Mouse (Mus musculus): ENCODE data around the gene Padi6. TPM values are rescaled to one million over a fixed set of nuclear protein-coding genes. Genes with fewer than 3 reads are reported as not detected.

The Padi6 gene
- polyA plus RNA-seq, 1 experiment from 2014 or later = not detected

- 31% methylated on average over 3 of the region's 3 CpGs for WGBS
- no peaks in the 10 kb centered on the region for H3K36me3 ChIP-seq (replicated peaks)
- no peak for ATAC-seq (ENCODE audit: low FRiP score)
Measured at GRCm38 (mm10) chr4:140744654-140745053, 2.2 kb upstream of the Padi6 start.

GRCm38 (mm10) chr4:140743086-140743485 lies 643 bp upstream of the Padi6 start:
- Histone ChIP-seq H3K9ac (no peak overlapping the region), H3K4me2 (no peak overlapping the region), H3K9me3 (no peaks in the 10 kb centered on the region), H3K27ac (no peak overlapping the region), H3K36me3 (replicated peaks) (no peaks in the 10 kb centered on the region), H3K4me3 (replicated peaks) (no peak overlapping the region), H3K4me1 (no peaks in the 10 kb centered on the region; the same call in 1 of the 2 replicates), H3K27me3 (peaks cover 5% of the 10 kb centered on the region; the same call in 1 of the 2 replicates)
- ATAC-seq (ENCODE audit: low FRiP score) = 0 out of 2 replicates have a peak, but pooled peaks have one; percentile 51
- 39% methylated on average over 4 of the region's 4 CpGs for WGBS

More at GRCm38 (mm10) chr4:140744654-140745053, 2.2 kb upstream of the Padi6 start:
- H3K27ac ChIP-seq = no peak overlapping the region
- no peak overlapping the region for H3K4me3 ChIP-seq (replicated peaks)
- H3K9me3 ChIP-seq = no peaks in the 10 kb centered on the region
- H3K4me2 ChIP-seq = no peak overlapping the region
- no peaks in the 10 kb centered on the region; the same call in 1 of the 2 replicates for H3K4me1 ChIP-seq
- H3K27me3 ChIP-seq = peaks cover 5% of the 10 kb centered on the region; the same call in 1 of the 2 replicates
- H3K9ac ChIP-seq = no peak overlapping the region

GRCm38 (mm10) chr4:140741401-140741800 lies 1.0 kb downstream of the Padi6 start:
- no peak overlapping the region for H3K4me3 ChIP-seq (replicated peaks)
- no peak for ATAC-seq (ENCODE audit: low FRiP score)
- H3K4me1 ChIP-seq = no peaks in the 10 kb centered on the region; the same call in 1 of the 2 replicates
- 88% methylated on average over 6 of the region's 6 CpGs for WGBS
- no peaks in the 10 kb centered on the region for H3K9me3 ChIP-seq
- H3K4me2 ChIP-seq = no peak overlapping the region
- H3K9ac ChIP-seq = no peak overlapping the region
- H3K27me3 ChIP-seq = 0 out of 2 replicates have a peak, but pooled peaks cover 5% of the 10 kb centered on the region
- no peak overlapping the region for H3K27ac ChIP-seq
- H3K36me3 ChIP-seq (replicated peaks) = no peaks in the 10 kb centered on the region

GRCm38 (mm10) chr4:140740655-140741054 lies 1.8 kb downstream of the Padi6 start:
- H3K27me3 ChIP-seq = 0 out of 2 replicates have a peak, but pooled peaks cover 5% of the 10 kb centered on the region
- WGBS = 91% methylated on average over 11 of the region's 11 CpGs
- H3K4me2 ChIP-seq = no peak overlapping the region
- ATAC-seq (ENCODE audit: low FRiP score) = no peak
- H3K36me3 ChIP-seq (replicated peaks) = no peaks in the 10 kb centered on the region
- H3K9me3 ChIP-seq = no peaks in the 10 kb centered on the region
- H3K27ac ChIP-seq = no peak overlapping the region
- H3K4me1 ChIP-seq = no peaks in the 10 kb centered on the region; the same call in 1 of the 2 replicates
- no peak overlapping the region for H3K9ac ChIP-seq
- H3K4me3 ChIP-seq (replicated peaks) = no peak overlapping the region

GRCm38 (mm10) chr4:140732871-140733270 lies 9.6 kb downstream of the Padi6 start:
- H3K4me3 ChIP-seq (replicated peaks) = no peak overlapping the region
- no peaks in the 10 kb centered on the region for H3K27me3 ChIP-seq
- H3K9me3 ChIP-seq = no peaks in the 10 kb centered on the region
- H3K27ac ChIP-seq = no peak overlapping the region
- 82% methylated on average over 7 of the region's 7 CpGs for WGBS
- no peak for ATAC-seq (ENCODE audit: low FRiP score)
- H3K36me3 ChIP-seq (replicated peaks) = no peaks in the 10 kb centered on the region
- no peak overlapping the region for H3K9ac ChIP-seq
- no peak overlapping the region for H3K4me2 ChIP-seq
- no peaks in the 10 kb centered on the region for H3K4me1 ChIP-seq

GRCm38 (mm10) chr4:140731654-140732053 lies 10.8 kb downstream of the Padi6 start:
- Histone ChIP-seq H3K9me3 (no peaks in the 10 kb centered on the region), H3K27me3 (no peaks in the 10 kb centered on the region), H3K27ac (no peak overlapping the region), H3K4me2 (no peak overlapping the region), H3K4me1 (no peaks in the 10 kb centered on the region), H3K36me3 (replicated peaks) (peaks cover 6% of the 10 kb centered on the region), H3K4me3 (replicated peaks) (no peak overlapping the region), H3K9ac (no peak overlapping the region)
- 83% methylated on average over 4 of the region's 4 CpGs for WGBS
- ATAC-seq (ENCODE audit: low FRiP score) = no peak

GRCm38 (mm10) chr4:140726907-140727306 lies 15.5 kb downstream of the Padi6 start:
- 90% methylated on average over 12 of the region's 12 CpGs for WGBS

GRCm38 (mm10) chr4:140724739-140725138 lies 17.7 kb downstream of the Padi6 start:
- H3K4me3 ChIP-seq (replicated peaks) = no peak overlapping the region
- H3K27ac ChIP-seq = no peak overlapping the region; the same call in 1 of the 2 replicates
- ATAC-seq (ENCODE audit: low FRiP score) = no peak
- H3K36me3 ChIP-seq (replicated peaks) = peaks cover 51% of the 10 kb centered on the region
- peaks cover 12% of the 10 kb centered on the region for H3K4me1 ChIP-seq
- no peak overlapping the region for H3K9ac ChIP-seq
- no peaks in the 10 kb centered on the region for H3K27me3 ChIP-seq
- 79% methylated on average over 6 of the region's 6 CpGs for WGBS
- no peak overlapping the region for H3K4me2 ChIP-seq
- H3K9me3 ChIP-seq = no peaks in the 10 kb centered on the region

More at GRCm38 (mm10) chr4:140726907-140727306, 15.5 kb downstream of the Padi6 start:
- no peaks in the 10 kb centered on the region for H3K9me3 ChIP-seq
- no peak for ATAC-seq (ENCODE audit: low FRiP score)
- peaks cover 30% of the 10 kb centered on the region for H3K36me3 ChIP-seq (replicated peaks)
- H3K4me2 ChIP-seq = no peak overlapping the region
- no peak overlapping the region for H3K4me3 ChIP-seq (replicated peaks)
- H3K4me1 ChIP-seq = peaks cover 12% of the 10 kb centered on the region
- H3K27ac ChIP-seq = no peak overlapping the region
- H3K9ac ChIP-seq = no peak overlapping the region
- no peaks in the 10 kb centered on the region for H3K27me3 ChIP-seq

GRCm38 (mm10) chr4:140723801-140724200 lies 18.6 kb downstream of the Padi6 start:
- Histone ChIP-seq H3K27ac (0 out of 2 replicates have a peak overlapping the region, but pooled peaks have one; percentile 56), H3K36me3 (replicated peaks) (peaks cover 61% of the 10 kb centered on the region), H3K9me3 (no peaks in the 10 kb centered on the region), H3K4me1 (peaks cover 12% of the 10 kb centered on the region), H3K9ac (no peak overlapping the region), H3K4me2 (no peak overlapping the region), H3K27me3 (no peaks in the 10 kb centered on the region), H3K4me3 (replicated peaks) (no peak overlapping the region)
- peak; percentile 21; the same call in 1 of the 2 replicates for ATAC-seq (ENCODE audit: low FRiP score)
- WGBS = 60% methylated on average over 5 of the region's 5 CpGs

GRCm38 (mm10) chr4:140723192-140723591 lies 19.3 kb downstream of the Padi6 start:
- Histone ChIP-seq H3K4me1 (peaks cover 12% of the 10 kb centered on the region), H3K9ac (no peak overlapping the region), H3K27ac (0 out of 2 replicates have a peak overlapping the region, but pooled peaks have one; percentile 56), H3K36me3 (replicated peaks) (peaks cover 67% of the 10 kb centered on the region), H3K9me3 (no peaks in the 10 kb centered on the region), H3K27me3 (no peaks in the 10 kb centered on the region), H3K4me3 (replicated peaks) (no peak overlapping the region), H3K4me2 (no peak overlapping the region)
- ATAC-seq (ENCODE audit: low FRiP score) = 0 out of 2 replicates have a peak, but pooled peaks have one; percentile 12
- WGBS = 85% methylated on average over 9 of the region's 9 CpGs

GRCm38 (mm10) chr4:140722710-140723109 lies 19.7 kb downstream of the Padi6 start:
- Histone ChIP-seq H3K9me3 (no peaks in the 10 kb centered on the region), H3K4me3 (replicated peaks) (no peak overlapping the region), H3K27ac (no peak overlapping the region), H3K9ac (no peak overlapping the region), H3K4me2 (no peak overlapping the region), H3K4me1 (peaks cover 12% of the 10 kb centered on the region), H3K27me3 (no peaks in the 10 kb centered on the region), H3K36me3 (replicated peaks) (peaks cover 72% of the 10 kb centered on the region)
- ATAC-seq (ENCODE audit: low FRiP score) = no peak
- WGBS = 86% methylated on average over 9 of the region's 9 CpGs

GRCm38 (mm10) chr4:140721968-140722490 lies 20.4 kb downstream of the Padi6 start:
- no peak for ATAC-seq (ENCODE audit: low FRiP score)
- H3K9me3 ChIP-seq = no peaks in the 10 kb centered on the region
- H3K27me3 ChIP-seq = no peaks in the 10 kb centered on the region
- peaks cover 74% of the 10 kb centered on the region for H3K36me3 ChIP-seq (replicated peaks)
- 91% methylated on average over 20 of the region's 20 CpGs for WGBS
- H3K4me2 ChIP-seq = no peak overlapping the region
- H3K4me1 ChIP-seq = peaks cover 12% of the 10 kb centered on the region
- H3K27ac ChIP-seq = no peak overlapping the region
- no peak overlapping the region for H3K9ac ChIP-seq
- H3K4me3 ChIP-seq (replicated peaks) = no peak overlapping the region

- H3K4me2 ChIP-seq = no peak overlapping the region
- no peaks in the 10 kb centered on the region for H3K27me3 ChIP-seq
- ATAC-seq (ENCODE audit: low FRiP score) = no peak
- peaks cover 89% of the 10 kb centered on the region for H3K36me3 ChIP-seq (replicated peaks)
- 94% methylated on average over 5 of the region's 5 CpGs for WGBS
- H3K9ac ChIP-seq = no peak overlapping the region
- H3K4me3 ChIP-seq (replicated peaks) = no peak overlapping the region
- no peaks in the 10 kb centered on the region for H3K9me3 ChIP-seq
- no peak overlapping the region for H3K27ac ChIP-seq
- H3K4me1 ChIP-seq = peaks cover 12% of the 10 kb centered on the region
Measured at GRCm38 (mm10) chr4:140720091-140720490, 22.4 kb downstream of the Padi6 start.

Measured in forebrain, embryonic 12.5 days (tissue).